Mouse (Mus musculus): Measurements from ENCODE around the gene Zfp541. TPM values are rescaled to one million over a fixed set of nuclear protein-coding genes. Genes with fewer than 3 reads are reported as not detected.

The Zfp541 gene
- polyA plus RNA-seq, 1 experiment from 2014 or later = not detected

GRCm38 (mm10) chr7:16120262-16120600 lies 58.6 kb downstream of the Zfp541 start:
- WGBS (ENCODE audit: insufficient replicate concordance) = 47% methylated on average over 9 of the region's 9 CpGs
- Histone ChIP-seq H3K27ac (ENCODE audit: low read depth, low read length) (no peak overlapping the region), H3K36me3 (ENCODE audit: control insufficient read depth, insufficient read depth, low read length) (peaks cover 14% of the 10 kb centered on the region; the same call in 1 of the 2 replicates), H3K4me1 (ENCODE audit: control insufficient read depth, insufficient read depth, low read length) (peaks cover 4% of the 10 kb centered on the region; the same call in 1 of the 2 replicates), H3K9ac (ENCODE audit: low read depth, low read length) (peak overlapping the region; percentile 86), H3K4me2 (peak overlapping the region; percentile 79), H3K27me3 (ENCODE audit: control insufficient read depth, insufficient read depth, low read length) (no peaks in the 10 kb centered on the region), H3K4me3 (ENCODE audit: low read depth, low read length) (peak overlapping the region; percentile 76), H3K9me3 (replicated peaks; ENCODE audit: control insufficient read depth, low read length) (no peaks in the 10 kb centered on the region)
- peak; percentile 7; the same call in 1 of the 2 replicates for ATAC-seq (replicated peaks; ENCODE audit: insufficient number of reproducible peaks, low FRiP score, low TSS enrichment)

GRCm38 (mm10) chr7:16125829-16126228 lies 64.2 kb downstream of the Zfp541 start:
- Histone ChIP-seq H3K9me3 (replicated peaks; ENCODE audit: control insufficient read depth, low read length) (no peaks in the 10 kb centered on the region), H3K36me3 (ENCODE audit: control insufficient read depth, insufficient read depth, low read length) (0 out of 2 replicates have a peak, but pooled peaks cover 7% of the 10 kb centered on the region), H3K9ac (ENCODE audit: low read depth, low read length) (no peak overlapping the region), H3K4me3 (ENCODE audit: low read depth, low read length) (no peak overlapping the region), H3K4me1 (ENCODE audit: control insufficient read depth, insufficient read depth, low read length) (peaks cover 15% of the 10 kb centered on the region; the same call in 1 of the 2 replicates), H3K27me3 (ENCODE audit: control insufficient read depth, insufficient read depth, low read length) (peaks cover 6% of the 10 kb centered on the region), H3K4me2 (no peak overlapping the region), H3K27ac (ENCODE audit: low read depth, low read length) (no peak overlapping the region)
- 74% methylated on average over 9 of the region's 9 CpGs for WGBS (ENCODE audit: insufficient replicate concordance)
- no peak for ATAC-seq (replicated peaks; ENCODE audit: insufficient number of reproducible peaks, low FRiP score, low TSS enrichment)

- Histone ChIP-seq H3K4me1 (ENCODE audit: control insufficient read depth, insufficient read depth, low read length) (peaks cover 19% of the 10 kb centered on the region; the same call in 1 of the 2 replicates), H3K4me2 (no peak overlapping the region), H3K27me3 (ENCODE audit: control insufficient read depth, insufficient read depth, low read length) (peaks cover 8% of the 10 kb centered on the region), H3K27ac (ENCODE audit: low read depth, low read length) (no peak overlapping the region), H3K36me3 (ENCODE audit: control insufficient read depth, insufficient read depth, low read length) (0 out of 2 replicates have a peak, but pooled peaks cover 7% of the 10 kb centered on the region), H3K9ac (ENCODE audit: low read depth, low read length) (no peak overlapping the region), H3K4me3 (ENCODE audit: low read depth, low read length) (no peak overlapping the region), H3K9me3 (replicated peaks; ENCODE audit: control insufficient read depth, low read length) (no peaks in the 10 kb centered on the region)
- 80% methylated on average over 6 of the region's 6 CpGs for WGBS (ENCODE audit: insufficient replicate concordance)
- no peak for ATAC-seq (replicated peaks; ENCODE audit: insufficient number of reproducible peaks, low FRiP score, low TSS enrichment)
Measured at GRCm38 (mm10) chr7:16128344-16128743, 66.7 kb downstream of the Zfp541 start.

- ATAC-seq (replicated peaks; ENCODE audit: insufficient number of reproducible peaks, low FRiP score, low TSS enrichment) = no peak
- 0 out of 2 replicates have a peak overlapping the region, but pooled peaks have one; percentile 44 for H3K9ac ChIP-seq (ENCODE audit: low read depth, low read length)
- 0 out of 2 replicates have a peak, but pooled peaks cover 7% of the 10 kb centered on the region for H3K36me3 ChIP-seq (ENCODE audit: control insufficient read depth, insufficient read depth, low read length)
- peaks cover 19% of the 10 kb centered on the region; the same call in 1 of the 2 replicates for H3K4me1 ChIP-seq (ENCODE audit: control insufficient read depth, insufficient read depth, low read length)
- WGBS (ENCODE audit: insufficient replicate concordance) = 59% methylated on average over 5 of the region's 5 CpGs
- no peaks in the 10 kb centered on the region for H3K9me3 ChIP-seq (replicated peaks; ENCODE audit: control insufficient read depth, low read length)
- H3K4me2 ChIP-seq = peak overlapping the region; percentile 85
- peaks cover 8% of the 10 kb centered on the region for H3K27me3 ChIP-seq (ENCODE audit: control insufficient read depth, insufficient read depth, low read length)
- H3K4me3 ChIP-seq (ENCODE audit: low read depth, low read length) = peak overlapping the region; percentile 67
- H3K27ac ChIP-seq (ENCODE audit: low read depth, low read length) = peak overlapping the region; percentile 51
Measured at GRCm38 (mm10) chr7:16128899-16129298, 67.3 kb downstream of the Zfp541 start.

GRCm38 (mm10) chr7:16129421-16129845 lies 67.8 kb downstream of the Zfp541 start, which contains the start of gene Slc8a2:
Gene Slc8a2, plus strand, starts transcription at chr7:16129826.
- Histone ChIP-seq H3K9me3 (replicated peaks; ENCODE audit: control insufficient read depth, low read length) (no peaks in the 10 kb centered on the region), H3K9ac (ENCODE audit: low read depth, low read length) (peak within 1 kb of the TSS; percentile 72), H3K4me1 (ENCODE audit: control insufficient read depth, insufficient read depth, low read length) (peaks cover 19% of the 10 kb centered on the region; the same call in 1 of the 2 replicates), H3K4me2 (peak within 1 kb of the TSS; percentile 85), H3K36me3 (ENCODE audit: control insufficient read depth, insufficient read depth, low read length) (0 out of 2 replicates have a peak, but pooled peaks cover 4% of the 10 kb centered on the region), H3K27me3 (ENCODE audit: control insufficient read depth, insufficient read depth, low read length) (peaks cover 8% of the 10 kb centered on the region), H3K4me3 (ENCODE audit: low read depth, low read length) (peak within 1 kb of the TSS; percentile 67), H3K27ac (ENCODE audit: low read depth, low read length) (peak within 1 kb of the TSS; percentile 51)
- peak; percentile 81 for ATAC-seq (replicated peaks; ENCODE audit: insufficient number of reproducible peaks, low FRiP score, low TSS enrichment)
- WGBS (ENCODE audit: insufficient replicate concordance) = under 1% methylated on average over 12 of the region's 12 CpGs

GRCm38 (mm10) chr7:16129846-16130691 lies 68.5 kb downstream of the Zfp541 start:
- Histone ChIP-seq H3K4me1 (ENCODE audit: control insufficient read depth, insufficient read depth, low read length) (peaks cover 19% of the 10 kb centered on the region; the same call in 1 of the 2 replicates), H3K9ac (ENCODE audit: low read depth, low read length) (peak overlapping the region; percentile 72)

GRCm38 (mm10) chr7:16130956-16131634 lies 69.5 kb downstream of the Zfp541 start:
- ATAC-seq (replicated peaks; ENCODE audit: insufficient number of reproducible peaks, low FRiP score, low TSS enrichment) = no peak
- Histone ChIP-seq H3K27me3 (ENCODE audit: control insufficient read depth, insufficient read depth, low read length) (peaks cover 8% of the 10 kb centered on the region), H3K4me3 (ENCODE audit: low read depth, low read length) (peak overlapping the region; percentile 67; the same call in 1 of the 2 replicates), H3K9me3 (replicated peaks; ENCODE audit: control insufficient read depth, low read length) (no peaks in the 10 kb centered on the region), H3K27ac (ENCODE audit: low read depth, low read length) (no peak overlapping the region), H3K4me1 (ENCODE audit: control insufficient read depth, insufficient read depth, low read length) (peaks cover 19% of the 10 kb centered on the region; the same call in 1 of the 2 replicates), H3K4me2 (peak overlapping the region; percentile 85), H3K9ac (ENCODE audit: low read depth, low read length) (no peak overlapping the region), H3K36me3 (ENCODE audit: control insufficient read depth, insufficient read depth, low read length) (0 out of 2 replicates have a peak, but pooled peaks cover 3% of the 10 kb centered on the region)
- 36% methylated on average over 13 of the region's 13 CpGs for WGBS (ENCODE audit: insufficient replicate concordance)

More at GRCm38 (mm10) chr7:16129846-16130691, 68.5 kb downstream of the Zfp541 start:
- Histone ChIP-seq H3K36me3 (ENCODE audit: control insufficient read depth, insufficient read depth, low read length) (0 out of 2 replicates have a peak, but pooled peaks cover 3% of the 10 kb centered on the region), H3K4me2 (peak overlapping the region; percentile 85), H3K9me3 (replicated peaks; ENCODE audit: control insufficient read depth, low read length) (no peaks in the 10 kb centered on the region), H3K27me3 (ENCODE audit: control insufficient read depth, insufficient read depth, low read length) (peaks cover 8% of the 10 kb centered on the region), H3K27ac (ENCODE audit: low read depth, low read length) (peak overlapping the region; percentile 51), H3K4me3 (ENCODE audit: low read depth, low read length) (peak overlapping the region; percentile 67)
- 2% methylated on average over 29 of the region's 38 CpGs for WGBS (ENCODE audit: insufficient replicate concordance)
- ATAC-seq (replicated peaks; ENCODE audit: insufficient number of reproducible peaks, low FRiP score, low TSS enrichment) = peak; percentile 75

GRCm38 (mm10) chr7:16132161-16132581 lies 70.6 kb downstream of the Zfp541 start:
- peaks cover 8% of the 10 kb centered on the region for H3K27me3 ChIP-seq (ENCODE audit: control insufficient read depth, insufficient read depth, low read length)
- peaks cover 19% of the 10 kb centered on the region; the same call in 1 of the 2 replicates for H3K4me1 ChIP-seq (ENCODE audit: control insufficient read depth, insufficient read depth, low read length)
- 13% methylated on average over 7 of the region's 7 CpGs for WGBS (ENCODE audit: insufficient replicate concordance)
- ATAC-seq (replicated peaks; ENCODE audit: insufficient number of reproducible peaks, low FRiP score, low TSS enrichment) = no peak
- no peak overlapping the region for H3K4me3 ChIP-seq (ENCODE audit: low read depth, low read length)
- H3K27ac ChIP-seq (ENCODE audit: low read depth, low read length) = no peak overlapping the region
- 0 out of 2 replicates have a peak, but pooled peaks cover 3% of the 10 kb centered on the region for H3K36me3 ChIP-seq (ENCODE audit: control insufficient read depth, insufficient read depth, low read length)
- H3K9me3 ChIP-seq (replicated peaks; ENCODE audit: control insufficient read depth, low read length) = no peaks in the 10 kb centered on the region
- H3K9ac ChIP-seq (ENCODE audit: low read depth, low read length) = no peak overlapping the region
- no peak overlapping the region; the same call in 1 of the 2 replicates for H3K4me2 ChIP-seq
